Mouse (Mus musculus) kidney, postnatal 4 days (tissue): ENCODE measurements around the gene L3hypdh.

Source experiments
- DNase-seq, 2 experiments: peaks; one replicate each; pipeline ENCODE4 v3.0.0; 2021; ENCODE audit warnings: mixed read lengths in 2 of 2

Gene L3hypdh

DNA sequence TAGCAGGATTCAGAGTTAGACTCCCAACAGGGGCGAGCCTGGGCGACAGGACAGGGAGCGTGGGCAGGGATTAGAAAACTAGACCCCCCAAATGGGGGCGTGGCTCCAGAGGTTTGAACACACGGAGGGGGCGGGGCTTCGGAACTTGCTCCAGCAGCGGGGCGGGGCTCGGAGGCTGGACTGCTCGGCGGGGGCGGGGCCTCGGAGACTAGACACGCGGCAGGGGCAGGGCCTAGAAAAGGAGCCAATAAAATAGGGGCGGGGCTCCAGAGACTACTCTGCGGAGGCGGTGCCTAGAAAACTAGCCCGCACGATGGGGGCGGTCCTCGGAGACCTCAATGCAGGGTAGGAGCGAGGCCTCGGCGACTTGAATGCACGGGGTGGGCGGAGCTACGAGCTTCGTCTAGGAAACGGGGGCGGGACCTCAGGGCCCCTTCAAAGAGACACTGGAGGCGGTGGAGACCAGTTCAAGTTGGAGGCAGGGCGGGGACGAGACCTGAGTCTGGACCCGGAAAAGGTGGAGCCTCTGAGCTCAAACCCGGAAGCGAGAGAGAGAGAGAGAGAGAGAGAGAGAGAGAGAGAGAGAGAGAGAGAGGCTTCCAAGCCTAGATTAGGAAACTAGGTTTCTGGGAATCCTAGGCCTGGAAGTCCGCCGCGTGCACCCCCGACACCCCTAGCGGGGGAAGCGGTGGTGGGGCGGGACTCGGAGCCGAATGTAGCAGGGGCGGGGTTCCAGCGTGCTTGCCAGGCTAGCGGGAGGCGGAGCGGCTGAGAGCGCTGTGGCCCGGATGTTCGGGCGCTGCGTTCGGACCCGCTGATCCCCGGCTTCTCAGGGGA is at the start of gene L3hypdh, which contains the start of gene Jkamp:
Gene L3hypdh (minus strand): TSS at position 111 of the 837 bp plus-strand sequence.
Gene Jkamp (plus strand): TSS at position 261 of the 837 bp plus-strand sequence.
- DNase-seq: peak; percentile 100

GRCm38 (mm10) chr12:72129203-72129602 is 44.0 kb upstream of the L3hypdh start:
- DNase-seq: no peak

DNA sequence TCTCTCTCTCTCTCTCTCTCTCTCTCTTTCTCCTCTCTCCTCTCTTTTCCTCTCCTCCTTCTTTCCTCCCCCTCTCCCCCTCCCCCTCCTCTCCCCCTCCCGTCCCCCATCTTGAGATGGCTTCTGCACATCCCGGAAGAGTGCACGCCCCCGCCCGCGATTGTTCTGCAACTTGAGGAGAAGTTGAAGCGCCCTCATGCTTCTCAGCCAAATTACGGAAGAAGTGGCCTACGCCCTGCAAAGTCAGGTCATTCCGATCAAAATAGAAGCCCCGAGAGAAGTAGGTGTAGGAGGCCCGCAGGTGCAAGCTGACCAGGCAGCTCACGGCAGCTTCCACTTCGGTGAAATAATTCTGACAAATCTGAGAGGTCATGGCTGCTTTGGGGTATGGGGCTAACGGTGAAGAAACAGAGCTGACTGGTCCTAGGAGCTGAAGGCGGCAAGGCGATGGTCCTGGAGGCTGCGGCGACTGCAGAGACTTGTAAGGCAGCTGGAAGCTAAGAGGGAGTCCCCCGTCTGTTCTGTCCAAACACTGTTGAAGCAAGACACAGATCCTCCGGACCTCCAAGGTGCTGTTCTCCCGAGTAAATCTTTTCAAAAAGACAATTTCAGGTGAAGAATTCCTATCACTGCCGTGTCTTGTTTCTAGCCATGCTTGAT is 30.6 kb upstream of the L3hypdh start:
- no peak for DNase-seq

DNA sequence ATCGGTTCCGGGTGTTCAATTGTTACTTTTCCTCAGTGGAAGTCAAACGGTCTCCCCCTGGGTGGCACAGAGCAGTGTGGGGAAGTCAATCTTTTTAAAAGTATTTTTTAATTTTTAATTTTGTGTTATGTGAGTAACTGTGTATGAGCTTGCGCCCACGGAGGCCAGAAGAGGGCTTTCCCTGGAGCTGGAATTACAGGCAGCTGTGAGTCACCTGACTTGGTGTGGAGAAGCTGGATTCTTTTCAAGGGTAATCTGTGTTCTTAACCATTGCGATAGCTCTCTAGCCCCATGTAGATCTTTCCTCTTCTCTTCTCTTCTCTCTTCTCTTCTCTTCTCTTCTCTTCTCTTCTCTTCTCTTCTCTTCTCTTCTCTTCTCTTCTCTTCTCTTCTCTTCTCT is 29.9 kb upstream of the L3hypdh start:
- DNase-seq: peak in 1 of 2 experiments; percentile 9

DNA sequence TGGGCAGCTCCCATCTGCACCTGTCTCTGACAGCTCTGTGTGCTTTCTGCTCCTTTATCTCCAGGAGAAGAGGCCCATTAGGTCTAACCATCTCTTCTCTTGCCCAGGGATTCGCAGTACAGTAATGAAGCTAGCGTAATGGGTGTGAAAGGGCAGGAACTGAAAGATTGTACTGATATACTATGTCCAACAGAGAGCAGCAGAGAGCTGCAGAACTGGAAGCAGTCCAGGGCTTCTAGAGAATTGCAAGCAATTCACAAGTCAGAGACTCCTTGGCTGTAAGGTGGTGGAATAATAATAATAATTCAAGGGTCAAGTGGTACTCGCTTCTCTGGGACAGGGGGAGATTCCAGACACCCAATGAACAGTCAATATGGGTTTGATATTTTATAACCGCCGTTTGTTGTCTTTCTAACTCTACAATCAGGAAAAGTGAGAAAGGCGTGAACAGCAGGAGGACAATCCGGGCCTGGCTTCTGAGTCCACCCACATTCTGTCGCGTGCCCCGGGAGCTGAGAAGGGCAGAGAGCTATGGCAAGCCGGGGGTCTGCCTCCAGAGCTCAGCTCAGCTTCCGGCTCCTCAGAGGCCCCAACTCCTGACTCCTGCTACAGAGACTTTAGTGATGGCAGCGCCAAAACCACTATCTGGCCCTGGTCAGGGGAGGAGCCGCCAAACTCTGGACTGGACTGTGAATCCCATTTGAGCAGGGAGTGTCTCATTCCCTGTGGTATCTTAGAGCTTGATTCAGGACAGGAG is 19.5 kb upstream of the L3hypdh start:
- peak; percentile 65 to 74 for DNase-seq

- DNase-seq: no peak
Measured at GRCm38 (mm10) chr12:72104027-72104426, 18.8 kb upstream of the L3hypdh start.

DNA sequence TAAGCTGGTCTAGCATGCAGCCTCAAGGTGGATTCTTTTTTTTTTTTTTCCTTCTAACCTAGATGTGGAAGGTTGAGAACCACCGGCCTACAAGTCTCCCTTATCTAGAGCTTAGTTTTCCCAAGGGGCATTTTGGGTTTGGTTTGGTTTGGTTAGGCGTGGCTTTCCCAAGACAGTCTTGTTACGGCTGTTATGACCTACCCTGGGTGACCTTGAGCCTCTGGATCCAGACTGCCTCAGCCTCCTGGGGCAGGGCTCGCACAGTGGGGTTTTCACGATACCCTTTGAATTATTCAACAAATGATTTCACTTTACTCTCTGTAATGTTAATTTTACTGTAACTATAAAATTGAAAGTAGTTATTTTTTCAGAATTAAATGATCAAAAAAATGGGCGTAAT is 17.5 kb upstream of the L3hypdh start:
- DNase-seq: no peak

- no peak for DNase-seq
Measured at GRCm38 (mm10) chr12:72096966-72097365, 11.7 kb upstream of the L3hypdh start.

DNA sequence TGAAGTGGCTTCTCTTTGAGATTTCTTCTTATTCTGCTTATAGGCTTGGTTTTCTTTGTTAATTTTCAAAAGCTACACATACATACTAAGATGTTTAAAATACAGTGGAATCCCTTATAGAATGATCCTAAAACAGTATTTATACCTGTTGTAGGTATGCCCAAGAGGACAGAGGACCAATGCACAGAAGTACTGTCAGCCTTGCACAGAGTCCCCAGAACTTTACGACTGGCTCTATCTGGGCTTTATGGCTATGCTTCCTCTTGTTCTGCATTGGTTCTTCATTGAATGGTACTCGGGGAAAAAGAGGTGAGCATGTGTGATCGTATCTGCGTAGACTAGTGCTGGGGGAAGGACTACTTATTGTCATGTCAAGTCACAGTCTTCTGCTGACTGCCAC is 4.6 kb upstream of the L3hypdh start:
- no peak for DNase-seq

DNA sequence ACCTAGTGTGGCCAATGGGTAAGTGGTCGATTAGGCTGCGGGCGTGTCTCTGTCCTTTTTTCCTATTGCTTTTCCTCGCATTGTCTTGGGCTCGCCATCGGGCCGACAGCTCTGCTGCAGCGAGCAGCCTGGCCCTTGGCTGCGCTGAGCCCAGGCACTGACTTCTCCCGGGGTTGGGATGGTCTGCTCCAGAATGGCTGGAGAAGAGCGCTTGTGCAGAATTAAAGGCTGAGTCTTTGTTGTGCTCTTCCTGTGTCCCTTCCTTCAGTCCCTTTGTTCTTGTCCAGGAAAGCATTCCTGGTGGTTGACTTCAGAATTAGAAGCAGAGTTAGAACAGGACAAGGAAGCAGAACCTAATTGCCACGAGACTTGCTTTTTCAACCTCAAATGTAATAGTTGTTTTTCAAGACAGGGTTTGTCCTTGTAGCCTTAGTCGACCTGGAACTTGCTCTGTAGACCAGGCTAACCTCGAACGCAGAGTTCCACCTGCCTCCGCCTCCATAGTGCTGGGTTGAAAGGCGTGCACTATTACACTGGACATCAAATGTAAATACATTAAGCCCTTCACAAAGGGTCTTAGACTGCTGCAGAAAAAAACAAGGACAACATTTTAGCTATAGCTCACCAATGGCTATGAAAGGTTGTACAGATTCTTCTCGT is 1.1 kb upstream of the L3hypdh start:
- peak; percentile 17 to 52 for DNase-seq

- no peak for DNase-seq
Measured at GRCm38 (mm10) chr12:72085024-72085328, 263 bp downstream of the L3hypdh start.

- peak; percentile 77 to 88 for DNase-seq
Measured at GRCm38 (mm10) chr12:72084261-72085023, 797 bp downstream of the L3hypdh start.

GRCm38 (mm10) chr12:72083265-72083664 is 2.0 kb downstream of the L3hypdh start:
- no peak for DNase-seq

DNA sequence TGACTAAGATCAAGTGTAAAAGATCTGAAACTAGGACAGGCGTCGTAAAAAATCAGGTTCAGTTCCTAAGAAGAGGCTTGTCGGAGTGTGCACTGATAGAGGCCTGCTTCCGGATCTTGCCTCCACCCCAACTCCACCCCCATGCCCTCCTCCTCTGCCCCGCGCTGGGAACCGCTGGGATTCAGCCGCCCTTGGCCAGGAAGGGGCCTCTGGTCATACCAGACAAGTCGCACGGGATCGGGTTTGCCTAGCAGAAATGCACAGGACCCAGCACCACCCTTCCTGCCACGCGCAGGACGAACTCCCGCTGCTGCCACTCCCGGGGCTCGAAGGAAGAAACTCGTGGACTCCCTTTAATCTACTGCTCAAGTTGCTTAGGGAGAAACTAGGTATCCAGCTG is 2.9 kb downstream of the L3hypdh start:
- peak; percentile 50 to 62 for DNase-seq

DNA sequence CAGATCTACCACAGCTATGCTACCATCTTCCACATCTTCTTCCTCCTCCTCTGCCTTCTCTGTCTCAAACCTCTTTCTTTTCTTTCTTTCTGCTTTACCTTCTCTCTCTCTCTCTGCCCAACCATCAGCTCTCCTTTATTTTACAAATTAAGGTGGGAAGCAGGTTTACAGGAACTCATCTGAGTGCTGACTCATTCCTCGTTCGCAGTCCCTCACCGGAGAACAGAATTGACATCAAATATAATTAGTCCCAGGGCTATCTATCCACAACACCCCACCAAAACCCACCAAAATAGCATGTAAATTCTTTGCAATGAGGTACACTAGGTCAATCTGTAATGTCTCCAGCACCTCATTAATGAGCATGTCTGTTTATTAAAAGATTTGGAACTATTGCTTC is 3.3 kb downstream of the L3hypdh start:
- DNase-seq: no peak

GRCm38 (mm10) chr12:72078248-72078647 is 7.0 kb downstream of the L3hypdh start:
- DNase-seq: no peak

DNA sequence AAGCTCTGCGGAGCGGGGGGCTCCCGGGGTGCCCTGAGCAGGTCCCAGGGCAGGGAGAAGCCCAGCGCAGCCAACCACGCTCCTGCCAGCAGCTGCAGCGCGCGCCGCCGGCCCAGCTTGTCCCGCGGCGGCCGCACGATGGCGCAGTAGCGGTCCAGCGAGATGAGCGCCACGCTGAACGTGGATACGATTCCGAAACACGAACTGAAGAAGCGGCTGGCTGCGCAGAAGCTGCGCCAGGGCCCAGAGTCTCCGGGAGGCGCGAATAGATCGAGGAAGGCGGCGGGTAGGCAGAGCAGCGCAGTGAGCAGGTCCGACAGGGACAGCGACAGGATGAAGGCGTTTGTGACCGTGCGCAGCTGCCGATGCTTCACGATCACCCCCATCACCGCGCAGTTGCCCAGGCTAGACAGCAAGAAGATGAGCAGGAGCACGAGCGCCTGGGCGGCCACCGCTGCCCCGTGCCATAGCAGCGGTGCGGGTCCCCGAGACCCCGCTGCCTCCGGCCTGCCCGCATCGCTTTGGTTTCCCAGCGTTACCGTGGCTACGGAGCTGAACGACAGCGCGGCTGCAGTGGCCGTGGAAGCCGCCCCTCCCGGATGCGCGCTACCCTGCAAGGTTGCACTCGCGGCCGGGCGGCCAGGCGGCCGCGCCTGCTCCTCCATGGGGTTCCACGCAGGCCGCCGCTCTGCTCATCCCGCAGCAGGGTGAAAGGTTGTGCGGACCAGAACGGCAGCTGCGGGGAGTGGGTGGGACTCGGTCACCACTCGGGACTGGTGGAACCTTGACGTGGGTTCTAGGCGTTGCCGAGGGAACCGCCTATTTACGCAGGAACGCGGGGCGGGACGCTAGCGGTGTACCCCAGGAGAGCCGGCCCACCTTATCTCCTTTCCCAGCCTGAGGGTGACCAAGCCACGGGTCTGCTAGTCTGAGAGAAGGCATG is 14.6 kb downstream of the L3hypdh start, which contains the start of gene Gpr135:
Gene Gpr135 (minus strand): TSS at position 799 of the 943 bp plus-strand sequence.
- peak; percentile 87 to 91 for DNase-seq

DNA sequence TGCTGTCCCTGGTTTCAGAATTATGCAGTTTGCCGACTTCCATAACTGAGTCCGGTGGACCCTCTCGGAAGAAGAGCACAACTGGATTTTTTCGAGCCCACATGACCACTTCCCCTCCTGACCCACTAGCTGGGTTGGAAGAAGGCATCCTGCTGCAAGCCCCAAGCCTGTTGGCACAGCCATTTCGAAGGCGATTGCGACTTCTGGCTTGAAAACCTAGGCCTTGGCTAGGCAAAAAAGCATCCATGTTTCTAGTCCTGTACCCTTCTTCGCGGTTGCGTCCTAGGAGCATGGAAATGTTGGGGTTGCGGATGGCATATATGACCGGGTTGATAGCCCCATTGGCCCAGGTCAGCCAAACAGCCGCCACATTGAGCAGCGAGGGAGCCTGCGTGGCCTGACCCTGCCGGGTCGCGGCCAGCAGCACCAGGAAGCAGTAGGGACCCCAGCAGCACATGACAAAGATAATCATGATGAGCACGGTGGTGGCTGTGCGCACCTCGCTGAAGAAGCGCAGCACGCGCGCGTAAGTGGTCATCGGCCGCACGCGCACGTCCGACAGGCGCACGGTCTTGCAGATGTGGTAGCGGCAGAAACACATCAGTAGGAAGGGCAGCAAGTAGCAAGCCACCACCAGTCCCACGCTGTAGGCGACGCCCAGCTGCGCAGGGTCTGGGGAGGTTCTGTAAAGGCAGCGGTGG is 15.5 kb downstream of the L3hypdh start:
- no peak for DNase-seq

DNA sequence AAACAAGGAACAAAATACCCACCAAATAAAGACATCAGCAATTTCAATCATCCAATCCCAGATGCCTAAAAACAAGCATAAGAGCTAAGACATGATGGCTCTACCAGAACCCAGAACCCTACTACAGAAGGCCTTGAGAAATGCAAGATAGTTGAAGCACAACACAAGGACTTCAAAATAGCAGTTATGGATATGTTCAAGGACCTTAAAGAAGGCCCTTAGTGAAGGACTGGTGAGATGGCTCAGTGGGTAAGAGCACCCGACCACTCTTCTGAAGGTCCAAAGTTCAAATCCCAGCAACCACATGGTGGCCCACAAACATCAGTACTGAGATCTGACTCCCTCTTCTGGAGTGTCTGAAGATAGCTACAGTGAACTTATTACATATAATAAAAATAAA is 27.5 kb downstream of the L3hypdh start:
- no peak for DNase-seq

GRCm38 (mm10) chr12:72053851-72054250 is 31.4 kb downstream of the L3hypdh start:
- no peak for DNase-seq
